Mouse (Mus musculus) frontal cortex, adult (tissue): ENCODE data around the gene Arhgap17.

Experiments used
- ATAC-seq: cut with Nextera tagmentation; 2 replicates; pipeline ENCODE4 v1.9.2; 2017; ENCODE audit warnings: mild to moderate bottlenecking, moderate library complexity, mixed read lengths; ENCODE audit not compliant: low TSS enrichment

Arhgap17 gene

DNA sequence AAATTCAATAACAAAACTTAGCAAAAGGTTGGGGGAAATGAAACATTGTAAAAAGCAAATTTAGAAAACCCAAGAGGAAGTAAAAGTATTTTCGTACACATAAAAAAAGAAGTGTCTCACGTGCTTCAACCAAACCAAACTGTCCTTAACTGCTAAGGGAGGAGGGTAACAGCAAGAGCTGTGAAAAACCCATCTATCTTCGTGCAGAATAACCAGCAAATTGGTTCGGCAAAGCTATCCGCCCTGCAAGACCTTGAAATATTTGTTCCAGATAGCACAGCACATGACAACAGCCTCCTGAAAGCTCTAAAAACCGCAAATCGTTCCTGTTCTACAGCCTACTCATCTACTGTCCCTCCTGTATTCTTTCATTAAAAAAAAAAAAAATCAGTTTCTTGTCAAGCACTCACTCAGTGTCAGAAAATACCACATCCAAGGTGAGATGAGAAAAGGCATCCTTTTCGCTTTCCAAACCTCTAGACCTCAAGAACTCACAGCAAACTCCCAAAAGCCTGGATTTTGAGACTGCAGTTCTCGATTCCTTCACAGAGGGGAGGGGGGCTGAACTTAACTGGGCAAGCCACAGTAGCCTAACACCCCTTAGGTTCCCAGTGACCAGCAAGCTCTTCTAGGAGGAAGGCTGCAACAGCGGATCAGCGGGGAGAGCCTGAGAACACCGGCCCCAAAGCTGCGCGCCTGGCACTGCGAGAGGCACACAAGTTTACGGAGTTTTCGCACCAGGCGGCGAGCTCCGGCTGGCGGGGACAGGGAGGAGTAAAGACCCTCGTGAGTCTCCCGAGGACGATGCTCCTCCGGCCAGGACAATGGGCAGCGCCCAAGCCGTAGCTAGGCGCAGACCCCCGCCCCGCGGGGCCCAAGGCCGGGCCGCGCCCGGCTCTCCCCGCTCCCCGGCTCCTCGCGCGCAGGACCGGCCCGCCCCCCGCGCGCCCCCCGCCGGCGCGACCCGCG lies 653 bp downstream of the Arhgap17 start:
- 0 out of 2 replicates have a peak, but pooled peaks have one; percentile 2 for ATAC-seq

DNA sequence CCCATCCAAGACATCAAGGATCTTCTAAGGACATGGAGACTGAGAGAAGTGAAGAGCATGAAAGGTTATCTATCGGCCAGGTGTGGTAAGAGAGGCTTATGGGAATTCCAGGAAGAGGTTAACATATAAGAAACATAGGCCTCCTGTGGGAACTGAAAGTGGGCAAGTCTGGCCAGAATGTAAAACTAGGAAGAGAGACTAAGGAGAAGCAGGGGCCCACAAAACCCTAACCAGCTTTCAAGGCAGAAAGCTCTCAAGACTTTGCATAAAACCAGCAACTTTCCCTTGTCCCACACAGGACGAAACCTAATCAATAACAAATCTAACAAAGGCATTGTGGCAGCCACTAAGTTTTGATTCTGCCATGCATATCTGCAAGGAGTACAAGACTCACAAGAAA lies 1.5 kb downstream of the Arhgap17 start:
- no peak for ATAC-seq

DNA sequence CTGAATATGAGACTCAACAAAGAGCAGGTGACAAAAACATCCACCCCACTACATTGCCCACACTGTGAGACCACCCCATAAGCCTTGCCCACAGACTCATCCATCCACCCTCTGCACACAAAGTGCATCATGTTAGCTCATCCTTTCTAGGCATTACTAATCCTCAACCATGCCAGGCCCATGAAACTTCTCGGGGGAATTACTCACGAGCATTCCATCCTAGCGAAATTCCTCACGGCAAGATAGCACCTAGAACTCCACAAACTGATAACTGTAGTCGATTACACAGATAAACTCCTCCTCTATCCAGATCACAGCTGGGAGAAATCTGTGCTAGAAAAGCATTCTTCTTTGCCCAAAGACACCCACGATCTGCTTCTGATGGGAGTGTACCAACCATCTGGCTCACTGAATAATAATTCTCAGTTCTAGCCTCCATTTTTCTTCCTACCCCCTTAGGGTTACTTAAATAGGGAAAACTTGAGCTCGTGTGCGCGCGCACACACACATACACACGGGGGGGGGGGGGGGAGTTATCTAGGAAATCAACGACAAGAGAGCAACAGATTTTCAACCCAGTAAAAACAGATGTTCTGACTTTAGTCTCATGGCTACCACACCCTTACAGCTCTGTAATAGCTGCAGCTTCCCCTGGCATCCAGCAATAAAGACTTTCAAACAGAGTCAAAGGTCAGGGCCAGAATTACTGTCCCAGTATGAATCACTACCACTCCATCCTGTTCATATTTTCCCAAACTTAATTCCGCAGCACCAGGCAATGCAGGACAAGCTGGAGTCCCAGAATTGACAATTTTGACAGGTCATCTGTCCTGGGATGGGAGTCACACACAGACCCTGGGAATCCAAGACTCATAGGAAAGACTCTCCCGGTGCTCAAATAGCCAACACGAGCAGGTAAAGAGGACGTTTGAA lies 2.2 kb downstream of the Arhgap17 start:
- 0 out of 2 replicates have a peak, but pooled peaks have one; percentile 5 for ATAC-seq

DNA sequence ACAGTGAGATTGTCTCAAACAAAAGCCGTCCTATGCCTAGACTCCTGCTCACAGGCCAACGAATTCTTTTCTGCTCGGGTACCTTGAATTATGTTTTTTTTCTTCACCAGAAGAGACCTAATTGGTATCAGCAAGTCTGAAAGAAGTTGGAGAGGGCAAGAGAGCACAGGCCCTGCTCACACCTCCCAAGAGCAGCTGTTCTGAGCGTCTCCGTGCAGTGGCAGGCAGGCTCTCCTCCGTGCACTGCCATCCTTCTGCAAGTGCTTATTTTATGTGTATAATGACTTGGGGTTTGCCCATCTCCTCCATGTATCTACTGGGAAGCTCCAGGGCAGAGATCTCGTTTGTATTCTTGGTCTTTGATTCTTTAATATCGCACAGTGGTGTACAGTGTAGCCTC lies 2.9 kb downstream of the Arhgap17 start:
- ATAC-seq, result no peak

DNA sequence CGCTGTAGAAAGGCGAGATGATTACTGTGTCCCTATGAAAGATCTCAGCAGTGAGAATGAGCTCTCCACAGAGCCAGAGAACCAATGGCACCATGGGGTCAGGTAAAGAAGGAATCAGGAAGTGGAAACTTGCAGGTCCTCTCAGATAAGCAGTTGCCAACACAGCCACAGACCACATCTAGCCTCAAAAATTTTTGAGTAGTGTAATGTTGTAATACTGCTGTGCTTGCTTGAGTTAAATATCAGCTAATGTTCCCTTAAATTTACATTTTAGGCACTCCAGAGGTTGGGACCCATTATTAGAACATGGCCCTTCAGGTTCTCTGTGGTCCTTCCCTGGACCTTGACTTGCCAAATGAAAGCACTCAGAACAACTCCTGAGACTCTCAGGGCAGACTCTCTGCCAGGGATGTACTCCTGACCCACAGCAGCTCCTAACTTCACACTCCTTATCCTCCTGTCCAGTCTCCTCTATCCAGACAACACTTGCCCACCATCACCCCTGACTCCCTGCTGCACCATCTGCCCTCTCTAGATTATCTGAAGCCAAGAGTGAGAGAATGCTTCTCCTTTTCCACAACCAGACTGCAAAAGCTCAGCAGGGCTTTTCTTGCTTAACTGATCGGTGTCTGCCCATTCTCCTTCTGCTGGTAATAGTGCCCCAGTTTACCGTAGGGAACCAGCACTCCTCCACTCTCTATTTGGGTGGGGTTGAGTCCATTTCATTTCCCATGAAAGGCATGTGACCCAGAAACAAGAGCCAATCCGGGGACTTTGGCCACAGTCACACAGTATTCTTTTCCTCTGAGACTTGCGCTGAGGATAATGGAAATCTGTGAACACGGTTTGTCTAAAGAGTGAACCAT lies 3.6 kb downstream of the Arhgap17 start:
- no peak for ATAC-seq

DNA sequence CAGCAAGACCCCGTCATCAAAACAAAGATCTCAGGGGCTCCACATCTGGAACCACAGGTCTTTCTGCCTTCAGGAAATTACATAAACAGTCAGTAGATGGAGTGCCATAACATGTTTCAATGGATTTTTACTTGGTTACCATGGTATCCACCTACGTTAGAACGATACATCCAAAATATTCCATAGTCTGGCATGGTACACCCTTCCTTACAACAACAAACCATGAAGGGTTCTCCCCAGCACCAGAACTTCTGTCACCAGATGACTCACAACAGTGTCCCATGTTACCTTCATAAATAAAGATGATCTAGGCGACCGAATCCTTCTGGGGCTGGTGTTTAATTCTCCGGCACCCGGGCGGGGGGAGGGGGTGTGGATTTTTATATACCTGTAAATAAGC lies 5.7 kb downstream of the Arhgap17 start:
- peak; percentile 81 for ATAC-seq

DNA sequence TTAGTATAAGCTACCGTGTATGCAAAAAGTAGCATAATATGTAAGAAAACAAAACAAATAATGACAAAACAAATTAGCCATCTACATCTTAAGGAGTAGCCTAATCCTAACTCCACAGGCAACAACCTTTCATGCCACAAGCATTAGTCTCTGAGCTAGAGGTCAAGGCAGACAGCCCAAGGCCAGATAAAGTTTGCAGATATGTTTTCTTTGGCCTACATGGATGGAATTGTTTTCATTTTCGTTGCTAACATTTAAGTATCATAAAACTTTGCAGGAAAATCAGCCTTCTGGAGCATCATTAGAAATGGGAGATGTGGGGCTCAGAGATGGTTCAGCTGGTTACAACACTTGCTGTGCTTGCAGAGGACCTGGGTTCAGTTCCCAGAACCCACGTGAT lies 6.9 kb downstream of the Arhgap17 start:
- no peak for ATAC-seq

DNA sequence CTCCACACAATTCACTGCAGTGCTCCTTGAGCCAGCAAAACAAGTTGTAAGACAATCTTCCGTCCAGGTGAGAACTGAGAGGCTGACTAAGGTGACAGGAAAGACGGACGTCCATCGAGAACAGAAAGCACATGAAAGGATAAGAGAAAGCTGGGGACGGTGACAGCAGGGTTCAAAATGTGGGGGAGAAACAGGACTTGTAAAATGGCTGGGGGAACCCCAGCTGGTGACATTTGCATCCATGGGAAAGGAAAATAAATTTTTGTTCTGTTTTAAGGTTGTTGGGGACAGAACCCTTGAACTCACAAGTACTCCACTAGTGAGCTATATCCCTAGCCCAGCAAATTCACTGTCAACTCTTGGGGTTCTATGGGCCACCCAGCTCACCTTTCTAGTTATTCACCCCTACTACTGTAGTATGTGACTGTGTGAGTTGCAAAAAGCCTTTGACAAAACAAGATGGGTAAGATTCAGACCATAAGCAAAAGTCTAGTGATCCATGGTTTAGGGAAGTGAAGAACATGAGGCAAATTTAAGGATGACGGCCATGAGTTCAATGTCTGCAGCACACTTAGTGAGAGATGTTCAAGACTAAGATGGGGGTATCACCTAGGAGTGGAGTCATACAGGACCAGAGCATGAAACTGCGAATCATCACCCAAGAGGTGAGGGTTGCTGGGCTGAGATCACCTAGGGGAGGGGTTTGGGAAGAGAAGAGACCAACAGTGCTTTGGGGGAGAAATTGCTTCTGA lies 8.3 kb downstream of the Arhgap17 start:
- no peak for ATAC-seq

DNA sequence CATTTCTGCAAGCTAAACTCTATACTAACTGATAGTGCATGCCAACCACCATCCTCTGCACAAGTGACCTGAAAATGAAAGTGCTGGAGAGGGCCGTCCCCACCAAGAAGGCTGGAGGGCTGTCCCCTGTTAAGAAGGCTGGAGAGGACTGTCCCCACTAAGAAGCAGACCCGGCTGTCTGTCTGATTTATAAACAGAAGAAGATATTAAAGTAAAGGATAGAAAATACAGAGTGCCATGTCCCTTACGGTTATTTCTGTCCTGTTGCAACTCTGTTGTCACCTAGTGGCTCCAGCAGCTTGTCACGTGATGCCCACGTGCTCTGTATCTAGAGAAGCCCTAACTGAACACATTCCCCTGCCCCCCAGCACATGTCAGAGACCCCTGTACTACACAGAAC lies 9.5 kb downstream of the Arhgap17 start:
- no peak for ATAC-seq

DNA sequence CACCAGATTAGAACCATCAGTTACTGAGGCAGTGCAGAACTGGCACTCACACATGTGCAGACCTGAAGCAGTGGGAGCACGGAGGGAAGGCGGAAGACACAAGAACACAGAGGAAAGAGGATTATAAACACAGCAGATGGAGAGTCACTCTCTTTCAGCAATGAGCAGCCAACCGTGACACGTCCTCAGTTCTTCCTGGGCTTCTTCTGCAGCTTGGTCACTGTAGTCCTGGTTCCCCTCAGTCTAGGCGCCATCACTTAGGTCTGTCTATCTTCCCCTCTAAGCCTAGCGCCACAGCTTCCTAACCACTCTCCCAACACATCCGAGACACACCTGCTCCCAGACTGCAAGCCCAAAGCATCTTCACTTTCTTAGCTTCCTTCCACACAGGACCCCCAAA lies 10.6 kb downstream of the Arhgap17 start:
- ATAC-seq, result no peak

DNA sequence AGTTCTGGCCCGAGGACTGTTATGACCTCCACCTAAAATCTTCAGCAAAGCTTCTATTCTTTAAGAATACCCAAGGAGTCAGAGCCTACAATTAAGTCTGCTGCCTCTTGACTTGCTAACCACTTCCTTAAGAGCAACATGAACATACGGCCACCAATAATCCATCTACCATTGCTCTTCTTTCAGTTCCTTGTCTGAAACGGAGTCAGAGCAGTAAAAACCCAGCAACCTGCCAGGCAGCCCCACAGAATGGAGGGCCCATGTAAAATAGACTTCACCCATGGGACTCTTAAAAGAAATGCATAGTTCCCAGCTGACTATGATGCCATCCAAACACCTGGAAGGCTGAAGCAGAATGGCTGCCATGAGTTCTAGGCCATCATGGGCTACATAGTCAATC lies 13.6 kb downstream of the Arhgap17 start:
- ATAC-seq, result no peak

DNA sequence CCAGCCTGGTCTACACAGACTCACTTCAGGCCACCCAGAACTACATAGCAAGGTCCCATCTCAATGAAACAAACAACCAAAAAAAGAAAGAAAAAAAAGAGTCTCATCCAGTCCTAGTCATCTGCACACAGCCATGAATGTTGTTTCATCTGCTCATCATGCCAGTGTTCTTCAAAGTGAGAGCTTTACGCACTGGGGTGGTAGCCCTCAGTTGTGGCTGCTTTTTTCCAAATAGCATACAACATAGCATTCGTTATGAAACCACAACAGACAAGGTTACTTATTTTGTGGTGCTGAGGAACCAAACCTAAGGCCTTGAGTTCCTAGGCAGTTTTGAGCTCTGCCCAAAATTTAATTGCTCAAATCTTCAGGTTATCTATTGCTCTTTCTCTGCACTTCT lies 14.9 kb downstream of the Arhgap17 start:
- no peak for ATAC-seq

DNA sequence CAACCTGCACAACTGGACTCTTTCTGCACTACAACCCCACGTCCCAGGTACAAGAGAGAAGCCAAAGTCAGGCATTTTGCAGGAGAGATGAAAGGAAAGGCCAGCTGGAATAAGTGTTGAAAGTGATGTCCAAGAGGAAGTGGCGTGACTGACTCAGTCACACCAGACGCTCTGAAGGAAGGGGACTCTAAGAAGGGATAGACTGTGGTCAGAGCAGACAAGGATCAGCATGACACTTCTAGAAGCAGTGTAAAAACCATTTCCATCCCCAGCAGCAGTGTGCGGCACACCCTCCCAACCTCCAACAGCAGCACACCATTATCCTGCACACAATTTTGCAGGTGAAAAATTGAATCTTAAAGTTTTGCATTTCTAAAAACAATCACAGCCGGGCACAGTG lies 15.3 kb downstream of the Arhgap17 start:
- ATAC-seq, result no peak

DNA sequence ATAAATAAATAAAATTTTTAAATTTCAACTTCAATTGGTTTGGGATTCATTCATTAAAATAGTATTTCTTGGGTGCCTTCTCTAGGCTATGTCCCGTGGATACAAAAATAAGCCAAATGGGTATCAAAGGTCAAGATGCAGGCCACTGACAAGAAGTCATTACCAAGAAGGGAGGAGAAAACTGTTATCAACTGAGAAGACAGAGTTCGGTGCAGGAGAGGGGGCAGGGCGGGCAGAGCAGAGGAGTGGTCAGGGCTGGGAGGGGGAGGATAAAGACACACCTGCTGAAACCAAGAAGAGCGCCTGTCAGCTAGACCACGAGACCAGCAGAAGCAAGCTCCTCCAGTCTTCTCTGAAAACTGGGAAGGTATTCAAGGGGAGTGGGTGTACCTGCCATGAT lies 15.8 kb downstream of the Arhgap17 start:
- no peak for ATAC-seq

DNA sequence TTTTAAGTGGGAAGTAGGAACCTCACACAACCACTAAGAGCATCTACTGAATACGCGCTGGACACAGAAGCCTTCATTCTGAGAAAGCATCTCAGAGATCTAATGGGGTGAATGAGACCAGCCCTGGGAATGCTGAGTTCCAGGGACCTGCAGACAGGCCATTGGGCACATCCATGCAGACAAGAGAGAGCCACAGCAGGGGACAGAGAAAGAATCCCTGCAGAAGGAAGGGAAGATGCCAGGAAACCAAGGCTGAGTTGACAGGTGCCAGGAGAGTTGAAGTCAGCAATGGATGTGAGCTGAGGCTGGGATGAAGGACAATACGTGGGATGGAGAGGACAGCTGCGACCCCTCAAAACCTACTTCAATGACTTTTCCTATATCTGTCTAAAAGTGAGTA lies 16.6 kb downstream of the Arhgap17 start:
- ATAC-seq, result no peak

DNA sequence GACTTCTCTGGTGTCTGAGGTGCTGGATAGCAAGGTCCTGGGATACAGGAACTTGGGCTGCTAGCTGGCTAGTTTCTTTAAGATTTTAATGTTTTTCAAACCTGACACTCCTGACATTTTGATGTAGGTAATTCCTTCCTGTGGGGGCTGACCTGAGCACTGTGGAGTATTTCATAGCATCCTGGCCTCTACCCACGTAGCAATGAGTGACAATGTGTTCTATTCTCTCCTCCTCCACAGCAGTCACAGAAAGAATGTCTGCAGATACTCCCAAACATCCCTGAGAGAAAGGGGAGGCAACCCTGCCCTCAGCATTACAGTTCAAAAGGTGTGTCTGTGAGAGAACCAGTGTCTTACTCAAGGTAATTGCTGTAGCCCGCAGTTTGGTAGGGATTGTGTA lies 19.5 kb downstream of the Arhgap17 start:
- ATAC-seq, result no peak

DNA sequence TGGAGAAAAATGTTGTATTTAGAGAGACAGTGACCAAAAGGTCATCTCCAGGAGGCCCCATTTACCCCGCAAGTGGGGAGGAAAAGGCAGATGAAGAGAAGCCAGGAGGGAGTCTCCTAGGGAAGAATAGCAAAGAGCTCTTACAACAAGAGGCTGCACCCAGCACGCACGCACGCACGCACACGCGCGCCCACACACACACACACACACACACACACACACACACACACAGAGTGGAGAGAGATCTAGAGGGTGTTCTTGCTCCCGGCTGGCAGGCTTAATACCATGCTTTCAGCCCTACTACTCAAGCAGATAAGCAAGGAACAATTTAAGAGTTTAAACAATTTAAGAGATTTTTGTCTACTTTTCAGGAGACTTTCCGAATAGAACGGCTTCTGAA lies 19.9 kb downstream of the Arhgap17 start:
- no peak for ATAC-seq

DNA sequence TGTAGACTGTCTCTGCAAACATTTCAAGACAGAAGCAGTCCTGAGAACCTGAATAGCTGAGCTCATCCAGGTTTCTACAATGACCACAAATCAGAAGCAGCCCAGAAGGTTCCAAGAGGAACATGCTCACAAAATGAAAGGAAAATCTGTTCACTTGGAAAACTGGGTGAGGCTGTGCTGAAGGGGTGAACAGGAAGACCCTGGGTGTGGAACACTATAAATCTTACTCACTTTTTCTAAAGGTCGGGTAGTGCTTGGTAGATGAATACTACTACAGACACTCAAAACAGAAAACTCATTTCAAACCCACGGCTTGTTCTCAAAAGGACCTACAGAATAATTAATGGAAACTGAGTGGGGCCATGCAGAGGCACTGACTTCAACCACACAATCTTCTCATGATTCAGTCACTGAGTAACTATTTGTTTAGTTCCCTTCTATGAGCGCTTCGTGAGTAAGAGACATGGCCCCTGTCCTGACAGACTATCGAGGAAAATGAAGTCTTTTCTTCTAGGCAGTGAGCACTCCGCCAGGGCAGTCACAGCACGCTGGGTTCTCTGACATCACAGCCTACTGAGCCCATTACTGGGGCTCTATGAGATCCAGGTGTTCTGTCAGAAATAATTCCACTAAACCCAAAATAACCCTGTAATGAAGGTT lies 23.0 kb downstream of the Arhgap17 start:
- ATAC-seq, result no peak

DNA sequence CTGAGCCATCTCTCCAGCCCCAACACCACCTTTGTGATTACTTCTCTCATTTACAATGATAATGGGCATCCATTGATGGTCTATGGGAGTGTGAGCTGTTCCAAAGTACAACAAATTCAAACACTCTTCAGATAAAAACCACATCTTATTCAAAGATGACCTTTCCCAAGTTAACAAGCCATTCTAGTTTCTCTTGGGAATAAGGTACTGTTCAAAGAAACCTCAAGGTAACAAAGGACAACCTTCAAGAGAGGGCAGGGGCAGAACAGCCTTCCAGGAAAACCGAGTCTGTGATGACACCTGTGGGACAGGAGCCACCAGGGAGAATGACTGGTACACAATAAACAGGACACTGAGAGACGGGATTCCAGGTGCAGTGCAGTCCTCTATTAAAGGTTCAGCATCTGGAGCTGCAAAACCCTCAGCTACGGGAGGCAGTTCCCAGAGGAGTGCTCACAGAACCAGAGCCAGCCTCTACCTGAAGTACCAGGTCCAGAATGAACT lies 24.6 kb downstream of the Arhgap17 start:
- no peak for ATAC-seq
